Mouse (Mus musculus): ENCODE measurements around the gene Fastkd5. TPM values are rescaled to one million over a fixed set of nuclear protein-coding genes. Genes with fewer than 3 reads are reported as not detected.

Fastkd5 gene
- polyA plus RNA-seq, 1 experiment, result 6.9 TPM

GRCm38 (mm10) chr2:130663342-130663741, 33.5 kb upstream of the Fastkd5 start:
- no peaks in the 10 kb centered on the region for H3K27me3 ChIP-seq (ENCODE audit: control insufficient read depth, insufficient read depth, insufficient read length)
- peak overlapping the region; percentile 36 for H3K4me3 ChIP-seq (ENCODE audit: insufficient read depth, poor library complexity, severe bottlenecking)
- H3ac ChIP-seq (ENCODE audit: control insufficient read depth, insufficient read length, low read depth), result peak overlapping the region; percentile 91
- TF ChIP-seq MYOG (IDR thresholded peaks at IDR 0.05; ENCODE audit: control insufficient read depth, extremely low read depth, insufficient read length) (no peak), CEBPB (IDR thresholded peaks at IDR 0.05; ENCODE audit: low read depth) (no peak), FOSL1 (IDR thresholded peaks at IDR 0.05; ENCODE audit: insufficient read depth, low read length, poor library complexity, severe bottlenecking) (no peak), CTCF (IDR thresholded peaks at IDR 0.05; ENCODE audit: control insufficient read depth, insufficient read depth, insufficient read length) (no peak), MAX (IDR thresholded peaks at IDR 0.05) (no peak), MYOD1 (IDR thresholded peaks at IDR 0.05; ENCODE audit: control insufficient read depth, insufficient read length, low read depth) (no peak), USF1 (IDR thresholded peaks at IDR 0.05; ENCODE audit: low read depth) (no peak)
- H3K79me2 ChIP-seq (ENCODE audit: control insufficient read depth, insufficient read depth), result peaks cover 25% of the 10 kb centered on the region
- H3K79me3 ChIP-seq (ENCODE audit: low read depth), result peaks cover 13% of the 10 kb centered on the region
- H3K36me3 ChIP-seq (ENCODE audit: control insufficient read depth, insufficient read depth), result peaks cover 36% of the 10 kb centered on the region

GRCm38 (mm10) chr2:130658530-130658929, 28.7 kb upstream of the Fastkd5 start:
- H3K79me2 ChIP-seq (ENCODE audit: control insufficient read depth, insufficient read depth), result peaks cover 13% of the 10 kb centered on the region
- TF ChIP-seq CTCF (IDR thresholded peaks at IDR 0.05; ENCODE audit: control insufficient read depth, insufficient read depth, insufficient read length) (no peak), MYOD1 (IDR thresholded peaks at IDR 0.05; ENCODE audit: control insufficient read depth, insufficient read length, low read depth) (no peak), MAX (IDR thresholded peaks at IDR 0.05) (no peak), USF1 (IDR thresholded peaks at IDR 0.05; ENCODE audit: low read depth) (no peak), FOSL1 (IDR thresholded peaks at IDR 0.05; ENCODE audit: insufficient read depth, low read length, poor library complexity, severe bottlenecking) (no peak), CEBPB (IDR thresholded peaks at IDR 0.05; ENCODE audit: low read depth) (no peak)
- no peaks in the 10 kb centered on the region for H3K27me3 ChIP-seq (ENCODE audit: control insufficient read depth, insufficient read depth, insufficient read length)
- H3K79me3 ChIP-seq (ENCODE audit: low read depth), result peaks cover 3% of the 10 kb centered on the region
- H3K36me3 ChIP-seq (ENCODE audit: control insufficient read depth, insufficient read depth), result peaks cover 81% of the 10 kb centered on the region
- no peak overlapping the region for H3K4me3 ChIP-seq (ENCODE audit: insufficient read depth, poor library complexity, severe bottlenecking)
- no peak overlapping the region for H3ac ChIP-seq (ENCODE audit: control insufficient read depth, insufficient read length, low read depth)

- TF ChIP-seq FOSL1 (IDR thresholded peaks at IDR 0.05; ENCODE audit: insufficient read depth, low read length, poor library complexity, severe bottlenecking), result no peak
- TF ChIP-seq MAX (IDR thresholded peaks at IDR 0.05), result no peak
- no peak for TF ChIP-seq CEBPB (IDR thresholded peaks at IDR 0.05; ENCODE audit: low read depth)
- TF ChIP-seq CTCF (IDR thresholded peaks at IDR 0.05; ENCODE audit: control insufficient read depth, insufficient read depth, insufficient read length), result no peak
- no peak for TF ChIP-seq USF1 (IDR thresholded peaks at IDR 0.05; ENCODE audit: low read depth)
- TF ChIP-seq MYOD1 (IDR thresholded peaks at IDR 0.05; ENCODE audit: control insufficient read depth, insufficient read length, low read depth), result no peak
- TF ChIP-seq MYOG (IDR thresholded peaks at IDR 0.05; ENCODE audit: control insufficient read depth, extremely low read depth, insufficient read length), result no peak
- Histone ChIP-seq H3K79me2 (ENCODE audit: control insufficient read depth, insufficient read depth) (peaks cover 3% of the 10 kb centered on the region), H3K36me3 (ENCODE audit: control insufficient read depth, insufficient read depth) (peaks cover 87% of the 10 kb centered on the region), H3ac (ENCODE audit: control insufficient read depth, insufficient read length, low read depth) (no peak overlapping the region), H3K79me3 (ENCODE audit: low read depth) (no peaks in the 10 kb centered on the region), H3K4me3 (ENCODE audit: insufficient read depth, poor library complexity, severe bottlenecking) (no peak overlapping the region), H3K27me3 (ENCODE audit: control insufficient read depth, insufficient read depth, insufficient read length) (no peaks in the 10 kb centered on the region)
These were observed 27.7 kb upstream of the Fastkd5 start for GRCm38 (mm10) chr2:130657541-130657940.

GRCm38 (mm10) chr2:130656536-130656935, 26.7 kb upstream of the Fastkd5 start:
- peaks cover 79% of the 10 kb centered on the region for H3K36me3 ChIP-seq (ENCODE audit: control insufficient read depth, insufficient read depth)

GRCm38 (mm10) chr2:130655660-130656339, 26.0 kb upstream of the Fastkd5 start:
- H3K79me3 ChIP-seq (ENCODE audit: low read depth), result no peaks in the 10 kb centered on the region
- H3K79me2 ChIP-seq (ENCODE audit: control insufficient read depth, insufficient read depth), result no peaks in the 10 kb centered on the region
- peaks cover 72% of the 10 kb centered on the region for H3K36me3 ChIP-seq (ENCODE audit: control insufficient read depth, insufficient read depth)
- no peak for TF ChIP-seq CTCF (IDR thresholded peaks at IDR 0.05; ENCODE audit: control insufficient read depth, insufficient read depth, insufficient read length)
- no peak for TF ChIP-seq MAX (IDR thresholded peaks at IDR 0.05)
- no peak for TF ChIP-seq MYOD1 (IDR thresholded peaks at IDR 0.05; ENCODE audit: control insufficient read depth, insufficient read length, low read depth)
- no peak for TF ChIP-seq FOSL1 (IDR thresholded peaks at IDR 0.05; ENCODE audit: insufficient read depth, low read length, poor library complexity, severe bottlenecking)
- TF ChIP-seq MYOG (IDR thresholded peaks at IDR 0.05; ENCODE audit: control insufficient read depth, extremely low read depth, insufficient read length), result no peak
- TF ChIP-seq CEBPB (IDR thresholded peaks at IDR 0.05; ENCODE audit: low read depth), result no peak
- TF ChIP-seq USF1 (IDR thresholded peaks at IDR 0.05; ENCODE audit: low read depth), result no peak
- H3K27me3 ChIP-seq (ENCODE audit: control insufficient read depth, insufficient read depth, insufficient read length), result no peaks in the 10 kb centered on the region
- no peak overlapping the region for H3K4me3 ChIP-seq (ENCODE audit: insufficient read depth, poor library complexity, severe bottlenecking)
- no peak overlapping the region for H3ac ChIP-seq (ENCODE audit: control insufficient read depth, insufficient read length, low read depth)

More at GRCm38 (mm10) chr2:130656536-130656935, 26.7 kb upstream of the Fastkd5 start:
- H3K79me2 ChIP-seq (ENCODE audit: control insufficient read depth, insufficient read depth), result no peaks in the 10 kb centered on the region
- H3K27me3 ChIP-seq (ENCODE audit: control insufficient read depth, insufficient read depth, insufficient read length), result no peaks in the 10 kb centered on the region
- no peak overlapping the region for H3ac ChIP-seq (ENCODE audit: control insufficient read depth, insufficient read length, low read depth)
- no peaks in the 10 kb centered on the region for H3K79me3 ChIP-seq (ENCODE audit: low read depth)
- no peak for TF ChIP-seq MAX (IDR thresholded peaks at IDR 0.05)
- TF ChIP-seq USF1 (IDR thresholded peaks at IDR 0.05; ENCODE audit: low read depth), result no peak
- no peak for TF ChIP-seq FOSL1 (IDR thresholded peaks at IDR 0.05; ENCODE audit: insufficient read depth, low read length, poor library complexity, severe bottlenecking)
- TF ChIP-seq MYOG (IDR thresholded peaks at IDR 0.05; ENCODE audit: control insufficient read depth, extremely low read depth, insufficient read length), result no peak
- no peak for TF ChIP-seq CTCF (IDR thresholded peaks at IDR 0.05; ENCODE audit: control insufficient read depth, insufficient read depth, insufficient read length)
- no peak for TF ChIP-seq MYOD1 (IDR thresholded peaks at IDR 0.05; ENCODE audit: control insufficient read depth, insufficient read length, low read depth)
- TF ChIP-seq CEBPB (IDR thresholded peaks at IDR 0.05; ENCODE audit: low read depth), result no peak
- H3K4me3 ChIP-seq (ENCODE audit: insufficient read depth, poor library complexity, severe bottlenecking), result no peak overlapping the region

Data from C2C12 (cell line).